Mouse (Mus musculus): ENCODE measurements around the gene Zgpat. TPM values are rescaled to one million over a fixed set of nuclear protein-coding genes. Genes with fewer than 3 reads are reported as not detected.

Gene Zgpat
- polyA plus RNA-seq, 1 experiment: 16.1 TPM

DNA sequence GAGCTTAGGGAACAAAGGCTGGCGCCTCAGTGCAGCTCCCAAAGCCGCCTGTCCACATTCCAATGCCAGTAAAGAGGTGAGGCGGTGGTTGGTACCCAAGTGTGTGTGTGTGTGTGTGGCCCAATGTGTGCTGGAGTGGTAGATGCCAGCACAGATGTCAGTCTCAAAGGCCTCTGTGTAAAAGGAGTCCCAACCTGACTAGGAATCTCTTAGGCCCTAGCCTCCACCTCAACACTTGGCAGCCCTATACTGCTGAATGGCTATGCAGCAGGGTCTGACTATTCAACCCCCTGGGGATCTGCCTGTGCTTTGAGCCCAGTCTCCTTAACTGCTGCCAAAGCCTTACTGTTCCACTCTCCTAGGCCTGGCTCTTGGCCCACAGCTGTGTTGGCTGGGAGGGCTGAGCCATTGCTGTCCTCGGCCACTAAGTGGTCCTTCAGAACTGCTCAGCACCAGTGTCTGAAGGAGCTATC is 20.2 kb downstream of the Zgpat start:
- Histone ChIP-seq H3K36me3 (ENCODE audit: control insufficient read depth, insufficient read depth, low read length) (peaks cover 2% of the 10 kb centered on the region; the same call in 1 of the 2 replicates), H3K27ac (ENCODE audit: control insufficient read depth, insufficient read depth, low read depth, low read length) (no peak overlapping the region), H3K4me3 (ENCODE audit: control insufficient read depth, low read depth, low read length) (no peak overlapping the region), H3K27me3 (ENCODE audit: control insufficient read depth, insufficient read depth, low read length) (no peaks in the 10 kb centered on the region), H3K4me1 (ENCODE audit: control insufficient read depth, insufficient read depth, low read length) (no peaks in the 10 kb centered on the region)
- TF ChIP-seq CTCF (IDR thresholded peaks at IDR 0.05; ENCODE audit: control insufficient read depth, insufficient read depth, insufficient replicate concordance, low read depth, low read length) (no peak), POLR2A (IDR thresholded peaks at IDR 0.05; ENCODE audit: control insufficient read depth, low read depth, low read length) (no peak)

DNA sequence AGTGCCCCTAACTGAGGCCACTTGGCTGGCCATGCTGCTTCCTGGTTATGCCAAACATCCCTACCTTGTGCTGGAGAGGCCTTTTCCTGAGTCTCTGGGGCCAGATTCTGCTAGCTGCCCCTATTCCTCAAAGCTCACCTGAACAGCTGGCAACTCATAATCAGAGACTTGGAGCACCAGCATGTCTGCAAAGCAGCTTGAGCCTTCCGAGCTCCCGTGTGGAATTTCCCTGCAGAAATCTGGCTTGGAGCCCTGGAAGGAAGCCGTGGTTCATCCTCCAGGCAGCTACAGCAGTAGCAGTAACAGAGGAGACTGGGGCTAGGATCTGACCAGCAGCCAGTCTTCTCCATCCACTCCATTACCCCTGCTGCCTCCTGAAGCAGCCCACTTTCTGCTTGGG is 21.2 kb downstream of the Zgpat start:
- Histone ChIP-seq H3K4me1 (ENCODE audit: control insufficient read depth, insufficient read depth, low read length) (no peaks in the 10 kb centered on the region), H3K36me3 (ENCODE audit: control insufficient read depth, insufficient read depth, low read length) (no peaks in the 10 kb centered on the region; the same call in 1 of the 2 replicates), H3K27ac (ENCODE audit: control insufficient read depth, insufficient read depth, low read depth, low read length) (no peak overlapping the region), H3K4me3 (ENCODE audit: control insufficient read depth, low read depth, low read length) (no peak overlapping the region), H3K27me3 (ENCODE audit: control insufficient read depth, insufficient read depth, low read length) (no peaks in the 10 kb centered on the region)
- TF ChIP-seq CTCF (IDR thresholded peaks at IDR 0.05; ENCODE audit: control insufficient read depth, insufficient read depth, insufficient replicate concordance, low read depth, low read length): no peak
- TF ChIP-seq POLR2A (IDR thresholded peaks at IDR 0.05; ENCODE audit: control insufficient read depth, low read depth, low read length): no peak

GRCm38 (mm10) chr2:181386663-181387210 is 22.0 kb downstream of the Zgpat start:
- H3K36me3 ChIP-seq (ENCODE audit: control insufficient read depth, insufficient read depth, low read length): no peaks in the 10 kb centered on the region; the same call in 1 of the 2 replicates
- no peaks in the 10 kb centered on the region for H3K27me3 ChIP-seq (ENCODE audit: control insufficient read depth, insufficient read depth, low read length)
- H3K4me3 ChIP-seq (ENCODE audit: control insufficient read depth, low read depth, low read length): no peak overlapping the region
- no peak for TF ChIP-seq POLR2A (IDR thresholded peaks at IDR 0.05; ENCODE audit: control insufficient read depth, low read depth, low read length)
- TF ChIP-seq CTCF (IDR thresholded peaks at IDR 0.05; ENCODE audit: control insufficient read depth, insufficient read depth, insufficient replicate concordance, low read depth, low read length): no peak
- no peak overlapping the region for H3K27ac ChIP-seq (ENCODE audit: control insufficient read depth, insufficient read depth, low read depth, low read length)
- no peaks in the 10 kb centered on the region for H3K4me1 ChIP-seq (ENCODE audit: control insufficient read depth, insufficient read depth, low read length)

- TF ChIP-seq POLR2A (IDR thresholded peaks at IDR 0.05; ENCODE audit: control insufficient read depth, low read depth, low read length) (no peak), CTCF (IDR thresholded peaks at IDR 0.05; ENCODE audit: control insufficient read depth, insufficient read depth, insufficient replicate concordance, low read depth, low read length) (no peak)
- no peaks in the 10 kb centered on the region for H3K36me3 ChIP-seq (ENCODE audit: control insufficient read depth, insufficient read depth, low read length)
Observed at GRCm38 (mm10) chr2:181390136-181390870, 25.6 kb downstream of the Zgpat start.

DNA sequence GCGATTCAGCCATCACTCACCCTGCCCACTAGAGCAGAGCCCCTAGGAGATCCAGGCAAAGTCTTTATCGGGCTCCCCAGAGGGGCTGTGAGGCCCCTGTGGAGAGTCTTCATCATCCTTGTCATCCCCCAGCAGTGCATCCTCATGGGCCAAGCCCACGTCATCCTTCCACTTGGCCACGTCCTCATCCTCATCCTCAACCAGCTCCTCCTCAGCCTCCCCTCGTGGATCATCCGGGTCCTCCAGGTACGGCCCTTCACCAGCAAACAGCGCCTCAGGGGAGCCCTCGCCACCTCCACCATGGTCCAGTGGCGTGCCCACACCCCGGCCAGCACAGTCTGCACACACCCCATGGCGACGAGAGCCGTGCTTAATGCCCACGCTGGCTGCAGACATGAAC is 26.3 kb downstream of the Zgpat start:
- Histone ChIP-seq H3K27me3 (ENCODE audit: control insufficient read depth, insufficient read depth, low read length) (no peaks in the 10 kb centered on the region), H3K36me3 (ENCODE audit: control insufficient read depth, insufficient read depth, low read length) (no peaks in the 10 kb centered on the region), H3K4me3 (ENCODE audit: control insufficient read depth, low read depth, low read length) (no peak overlapping the region), H3K27ac (ENCODE audit: control insufficient read depth, insufficient read depth, low read depth, low read length) (no peak overlapping the region), H3K4me1 (ENCODE audit: control insufficient read depth, insufficient read depth, low read length) (no peaks in the 10 kb centered on the region)
- TF ChIP-seq POLR2A (IDR thresholded peaks at IDR 0.05; ENCODE audit: control insufficient read depth, low read depth, low read length) (no peak), CTCF (IDR thresholded peaks at IDR 0.05; ENCODE audit: control insufficient read depth, insufficient read depth, insufficient replicate concordance, low read depth, low read length) (no peak)

More at GRCm38 (mm10) chr2:181390136-181390870, 25.6 kb downstream of the Zgpat start:
- no peak overlapping the region for H3K4me3 ChIP-seq (ENCODE audit: control insufficient read depth, low read depth, low read length)
- no peaks in the 10 kb centered on the region for H3K4me1 ChIP-seq (ENCODE audit: control insufficient read depth, insufficient read depth, low read length)
- H3K27me3 ChIP-seq (ENCODE audit: control insufficient read depth, insufficient read depth, low read length): no peaks in the 10 kb centered on the region
- H3K27ac ChIP-seq (ENCODE audit: control insufficient read depth, insufficient read depth, low read depth, low read length): no peak overlapping the region

GRCm38 (mm10) chr2:181391541-181391940 is 26.8 kb downstream of the Zgpat start:
- Histone ChIP-seq H3K4me1 (ENCODE audit: control insufficient read depth, insufficient read depth, low read length) (no peaks in the 10 kb centered on the region), H3K27ac (ENCODE audit: control insufficient read depth, insufficient read depth, low read depth, low read length) (no peak overlapping the region), H3K27me3 (ENCODE audit: control insufficient read depth, insufficient read depth, low read length) (no peaks in the 10 kb centered on the region), H3K4me3 (ENCODE audit: control insufficient read depth, low read depth, low read length) (no peak overlapping the region), H3K36me3 (ENCODE audit: control insufficient read depth, insufficient read depth, low read length) (no peaks in the 10 kb centered on the region)
- TF ChIP-seq POLR2A (IDR thresholded peaks at IDR 0.05; ENCODE audit: control insufficient read depth, low read depth, low read length) (no peak), CTCF (IDR thresholded peaks at IDR 0.05; ENCODE audit: control insufficient read depth, insufficient read depth, insufficient replicate concordance, low read depth, low read length) (no peak)

GRCm38 (mm10) chr2:181392600-181393213 is 28.0 kb downstream of the Zgpat start:
- no peaks in the 10 kb centered on the region for H3K27me3 ChIP-seq (ENCODE audit: control insufficient read depth, insufficient read depth, low read length)
- no peaks in the 10 kb centered on the region for H3K36me3 ChIP-seq (ENCODE audit: control insufficient read depth, insufficient read depth, low read length)
- H3K4me3 ChIP-seq (ENCODE audit: control insufficient read depth, low read depth, low read length): no peak overlapping the region
- TF ChIP-seq CTCF (IDR thresholded peaks at IDR 0.05; ENCODE audit: control insufficient read depth, insufficient read depth, insufficient replicate concordance, low read depth, low read length) (peak; percentile 52; the same call in 1 of the 2 replicates), POLR2A (IDR thresholded peaks at IDR 0.05; ENCODE audit: control insufficient read depth, low read depth, low read length) (no peak)
- no peak overlapping the region for H3K27ac ChIP-seq (ENCODE audit: control insufficient read depth, insufficient read depth, low read depth, low read length)
- no peaks in the 10 kb centered on the region for H3K4me1 ChIP-seq (ENCODE audit: control insufficient read depth, insufficient read depth, low read length)
